Mouse (Mus musculus): Measurements from ENCODE around the gene Gm572.

The Gm572 gene

DNA sequence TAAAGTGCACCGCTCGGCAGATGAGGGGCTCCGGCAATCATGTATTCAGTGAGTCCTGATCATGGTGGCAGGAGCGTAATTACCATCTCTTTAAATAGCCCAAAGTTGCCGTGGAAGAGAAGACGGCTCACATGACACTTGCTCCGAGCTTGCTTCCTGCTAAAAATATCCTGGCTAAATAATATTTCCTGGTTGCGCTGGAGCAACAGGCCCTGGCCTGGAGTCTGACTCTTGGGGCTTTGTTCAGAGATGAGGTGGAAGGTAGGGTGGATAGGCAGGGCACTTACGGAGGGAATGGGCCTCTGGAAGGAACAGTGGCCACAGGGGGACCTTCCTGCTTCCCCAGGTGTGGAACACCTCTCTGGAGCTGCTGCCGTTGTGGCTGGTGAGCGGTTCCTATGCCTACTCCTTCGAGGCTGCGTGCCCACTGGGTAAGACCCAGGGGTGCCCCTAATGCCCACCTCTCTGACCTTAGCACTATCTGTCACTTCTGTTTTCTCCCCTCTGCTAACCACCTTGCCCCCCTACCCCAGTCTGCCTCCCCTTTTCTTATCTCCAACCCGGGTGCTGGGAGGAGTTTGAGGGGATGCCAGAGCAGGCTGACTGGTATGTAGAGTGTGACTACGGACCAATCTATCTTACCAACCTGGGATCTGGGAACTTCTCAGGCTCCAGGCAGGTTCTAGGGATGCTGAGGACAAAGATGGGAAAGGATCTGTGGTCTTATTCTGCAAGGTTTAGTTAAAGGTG, 24.1 kb downstream of the Gm572 start:
- DNase-seq: peak; percentile 96

DNA sequence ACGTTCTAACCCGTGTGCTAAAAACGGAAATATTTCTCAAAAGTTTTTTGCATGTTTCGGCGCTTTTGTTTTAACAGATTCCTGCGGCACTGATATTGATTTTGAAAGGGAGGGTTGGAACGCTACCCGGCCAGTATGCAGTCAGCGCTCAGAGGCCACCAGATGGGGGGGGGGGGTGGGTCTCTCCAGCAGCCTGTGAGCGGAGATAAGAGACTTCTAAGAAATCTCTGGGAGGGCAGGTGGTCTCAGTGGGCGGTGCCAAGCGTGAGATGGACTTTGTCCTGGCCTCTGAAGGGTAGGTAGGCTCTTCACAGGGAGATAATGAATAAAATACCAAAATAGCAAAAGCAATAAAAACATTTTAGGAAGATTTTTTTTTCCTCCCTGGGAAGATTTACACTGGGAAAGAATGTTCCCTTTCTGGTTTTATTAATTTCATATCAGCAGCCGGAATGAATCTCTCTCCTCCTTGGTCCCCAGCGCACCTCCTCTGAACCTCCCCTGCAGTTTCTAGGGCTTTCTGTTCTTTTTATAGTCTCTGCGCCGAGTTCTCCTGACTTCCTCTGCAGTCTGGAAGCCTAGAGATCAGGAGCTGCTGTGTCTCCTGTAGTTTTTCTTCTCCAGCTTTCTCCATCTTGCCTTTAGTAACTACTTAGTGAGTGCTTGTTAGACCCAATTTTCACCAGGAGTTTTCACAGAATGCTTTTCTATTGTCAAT, 28.3 kb downstream of the Gm572 start:
- DNase-seq: no peak

DNA sequence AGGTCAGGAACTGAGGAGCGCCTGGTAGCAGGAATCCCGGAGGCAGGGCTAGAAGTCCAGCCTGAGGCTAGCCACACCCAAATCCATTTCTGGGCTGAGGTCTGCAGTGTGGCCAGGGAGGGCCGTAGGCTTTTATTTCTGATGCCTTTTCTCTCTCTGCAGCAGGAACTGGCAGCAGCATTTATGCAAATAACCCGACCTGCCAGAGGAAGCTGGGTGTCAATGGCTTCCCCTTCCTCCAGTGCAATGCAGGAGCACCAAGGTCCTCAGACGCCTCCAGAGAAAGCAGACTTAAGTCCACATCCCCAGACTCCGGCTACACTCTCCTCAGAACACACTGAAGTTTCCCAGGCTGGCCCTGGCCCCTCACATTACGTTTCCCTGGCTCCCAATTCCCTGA, 31.9 kb downstream of the Gm572 start:
- DNase-seq: no peak

DNA sequence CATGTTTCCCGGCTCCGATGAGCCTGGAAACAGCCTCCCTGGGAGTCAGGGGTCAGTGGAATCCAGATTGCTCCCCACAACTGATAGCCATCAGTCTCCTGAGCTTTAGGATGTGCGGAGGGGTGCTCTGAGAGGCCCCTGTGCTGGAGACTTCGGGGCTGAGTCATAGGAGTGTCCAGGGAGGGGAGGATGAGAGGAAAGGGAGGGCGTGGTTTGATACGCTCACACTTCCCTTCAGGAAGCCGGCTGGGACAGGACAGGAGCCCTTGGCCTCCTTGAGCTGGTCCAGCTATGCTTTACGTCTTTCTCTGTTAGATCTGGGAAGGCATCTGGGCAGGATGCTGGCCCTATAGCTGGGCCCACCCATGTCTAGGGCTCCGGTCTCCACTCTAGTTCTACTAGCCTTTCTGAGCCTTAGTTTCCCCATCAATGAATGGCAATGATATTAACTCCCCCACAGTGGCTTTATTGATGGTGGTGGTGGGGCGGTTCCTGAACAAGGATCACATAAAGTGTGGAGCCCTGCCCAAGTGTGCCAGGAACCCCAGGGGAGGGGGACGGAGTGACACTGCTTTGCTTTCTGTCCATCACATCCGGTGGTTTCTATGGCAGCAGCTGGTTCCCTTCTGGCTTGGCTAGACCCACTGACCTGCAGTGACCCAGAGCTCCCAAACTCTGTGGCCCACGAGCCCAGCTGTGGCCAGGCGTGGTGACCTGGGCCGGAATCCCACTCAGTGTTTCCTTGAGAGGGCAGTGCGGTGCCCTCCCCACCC, 33.3 kb downstream of the Gm572 start:
- DNase-seq: peak; percentile 98

DNA sequence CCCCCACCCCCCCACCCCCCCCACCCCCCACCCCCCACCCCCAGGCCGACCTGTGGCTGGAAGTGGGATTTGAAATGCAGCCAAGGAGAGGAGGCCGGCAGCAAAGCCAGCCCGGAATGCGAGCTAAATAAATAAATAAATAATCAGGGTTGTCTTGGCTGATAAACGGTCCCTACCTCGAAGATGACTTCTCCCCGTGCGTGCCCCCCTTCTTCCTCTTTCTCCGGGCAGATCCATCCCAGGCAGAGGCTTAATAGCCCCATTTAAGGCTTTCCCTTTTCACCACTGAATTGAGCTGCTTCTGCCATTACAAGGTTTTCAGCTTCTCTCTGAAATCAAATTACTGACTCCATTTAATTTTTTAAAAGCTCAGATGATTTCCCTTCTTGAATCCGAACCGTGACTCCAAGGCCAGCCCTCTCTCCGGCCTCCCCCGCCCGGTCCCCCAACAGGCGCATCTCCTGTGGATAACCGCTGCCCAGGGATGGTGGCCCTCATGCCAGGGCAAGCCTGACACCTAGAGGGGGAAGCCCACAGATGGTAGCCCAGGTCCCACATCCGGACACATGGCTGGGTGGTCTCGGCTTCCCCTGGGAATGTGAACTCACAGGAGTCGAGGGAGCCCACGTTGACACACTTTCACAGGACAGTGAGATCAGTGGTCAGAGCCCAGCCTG, 34.0 kb downstream of the Gm572 start:
- DNase-seq: peak; percentile 91

DNA sequence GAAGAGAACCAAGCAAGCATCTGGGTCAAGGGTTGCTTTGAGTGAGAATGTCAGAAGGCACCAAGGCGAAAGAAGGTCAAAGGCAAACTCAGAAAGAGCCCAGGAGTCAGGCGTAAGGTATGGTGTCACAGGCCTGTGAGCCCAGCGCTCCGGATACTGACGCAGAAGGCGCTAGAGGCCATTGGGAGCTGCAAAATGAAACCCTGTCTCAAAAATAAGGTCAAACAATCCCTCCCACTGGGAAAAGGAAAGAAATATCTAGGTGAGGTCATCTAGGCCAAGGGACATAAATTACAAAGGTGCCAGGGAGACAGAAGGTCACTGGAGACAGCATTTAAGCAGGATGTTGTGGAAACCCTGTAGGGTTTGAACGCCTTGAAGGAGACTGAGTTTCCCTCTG, 35.0 kb downstream of the Gm572 start:
- DNase-seq: no peak

DNA sequence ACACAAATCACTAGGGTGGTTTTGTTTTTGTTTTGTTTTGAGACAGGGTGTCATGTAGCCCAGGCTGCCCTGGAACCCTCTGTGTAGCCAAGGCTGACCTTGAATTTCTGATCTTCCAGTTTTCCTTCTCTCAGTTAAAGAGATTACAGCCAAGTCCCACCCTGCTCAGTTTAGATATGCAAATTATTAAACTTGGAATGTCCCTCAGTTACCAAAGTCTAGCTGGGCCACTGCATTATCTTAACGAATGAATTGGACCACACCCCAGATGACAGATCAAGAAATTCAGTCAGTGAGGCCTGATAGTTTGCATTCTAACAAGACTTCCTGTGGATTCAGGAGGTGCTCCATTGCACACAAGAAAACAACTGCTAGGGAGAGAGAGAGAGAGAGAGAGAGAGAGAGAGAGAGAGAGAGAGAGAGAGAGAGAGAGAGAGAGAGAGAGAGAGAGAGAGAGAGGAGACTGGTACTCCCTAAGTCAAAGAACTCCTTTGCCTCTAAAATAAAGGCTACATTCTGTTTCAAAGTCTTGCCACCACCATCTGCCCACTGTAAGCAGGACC, 37.5 kb downstream of the Gm572 start:
- DNase-seq: no peak

DNA sequence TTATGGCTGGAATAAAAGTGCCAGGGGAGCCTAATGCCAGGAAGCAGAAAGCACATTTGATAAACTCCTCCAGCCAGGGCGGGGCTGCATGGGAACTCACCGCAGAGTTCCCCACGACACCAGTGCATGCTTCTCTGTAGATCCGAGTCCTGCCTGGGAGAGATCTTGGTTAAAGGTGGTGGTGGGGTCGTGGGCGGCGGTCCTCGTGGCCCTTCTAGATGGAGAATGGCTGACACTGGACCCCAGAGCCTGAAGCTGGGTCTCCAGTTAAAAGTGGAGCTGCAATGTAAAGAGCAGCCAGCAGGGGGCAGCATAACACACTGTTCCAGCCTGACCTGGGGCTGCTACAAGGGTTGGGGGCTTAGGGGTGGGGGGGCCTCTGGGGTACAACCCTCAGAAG, 38.3 kb downstream of the Gm572 start:
- DNase-seq: peak; percentile 94

DNA sequence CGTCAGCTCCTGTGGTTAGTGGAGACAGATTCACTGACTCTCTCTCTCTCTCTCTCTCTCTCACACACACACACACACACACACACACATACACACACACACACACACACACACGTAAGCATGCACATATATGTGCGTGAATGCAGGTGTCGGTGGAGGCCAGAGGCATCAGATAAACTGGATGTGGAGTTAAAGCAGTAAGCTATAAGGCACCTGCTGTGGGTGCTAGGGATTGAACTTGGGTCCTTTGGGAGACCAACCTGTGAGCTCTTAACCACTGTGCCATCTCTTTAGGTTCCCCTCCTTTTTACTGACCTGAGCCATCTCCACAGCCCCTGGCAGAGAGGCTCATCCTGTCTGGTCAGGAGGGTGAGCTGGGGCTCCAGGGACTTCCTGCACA, 39.8 kb downstream of the Gm572 start:
- no peak for DNase-seq

DNA sequence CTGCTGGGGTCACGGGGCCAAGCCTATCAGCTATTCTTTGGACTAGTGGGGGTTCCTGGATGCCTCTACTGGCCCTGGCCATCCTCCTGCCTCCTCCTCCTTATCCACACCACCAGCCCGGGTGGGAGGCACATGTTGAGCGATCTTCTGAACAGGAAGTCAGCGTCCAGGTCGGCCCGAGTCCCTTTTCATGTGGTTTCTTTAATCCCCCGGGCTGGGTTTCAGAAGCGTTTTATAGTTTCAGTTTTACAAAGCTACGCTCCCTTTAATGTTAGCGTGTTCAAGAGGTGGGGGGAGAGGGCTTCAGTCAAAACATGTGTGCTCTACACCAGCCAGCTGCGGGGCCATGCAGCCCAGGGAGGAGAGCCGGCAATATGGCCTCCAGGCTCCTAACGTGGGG, 40.4 kb downstream of the Gm572 start:
- DNase-seq: no peak

DNA sequence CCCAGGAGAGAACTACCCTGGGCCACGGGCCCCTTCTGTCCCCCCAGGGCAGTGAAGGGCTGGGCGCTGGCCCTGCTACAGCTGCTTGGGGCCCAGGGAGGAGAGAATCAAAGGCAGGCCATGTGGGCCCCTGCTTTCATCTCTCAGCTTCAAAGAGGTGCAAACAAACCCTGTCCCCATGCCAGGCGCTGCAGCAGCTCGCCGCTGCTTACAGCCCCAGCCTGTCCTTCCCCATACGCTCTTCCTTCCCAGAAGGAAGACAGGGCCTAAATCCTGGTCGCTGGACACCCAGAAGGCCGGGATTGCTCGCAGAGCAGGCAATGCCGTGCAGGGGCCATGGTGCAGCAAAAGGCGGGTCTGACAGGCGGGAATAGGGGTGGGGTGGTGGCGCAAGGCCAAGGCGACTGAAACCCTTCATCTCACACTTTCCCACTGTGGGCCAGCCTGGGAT, 43.4 kb downstream of the Gm572 start:
- DNase-seq: no peak

DNA sequence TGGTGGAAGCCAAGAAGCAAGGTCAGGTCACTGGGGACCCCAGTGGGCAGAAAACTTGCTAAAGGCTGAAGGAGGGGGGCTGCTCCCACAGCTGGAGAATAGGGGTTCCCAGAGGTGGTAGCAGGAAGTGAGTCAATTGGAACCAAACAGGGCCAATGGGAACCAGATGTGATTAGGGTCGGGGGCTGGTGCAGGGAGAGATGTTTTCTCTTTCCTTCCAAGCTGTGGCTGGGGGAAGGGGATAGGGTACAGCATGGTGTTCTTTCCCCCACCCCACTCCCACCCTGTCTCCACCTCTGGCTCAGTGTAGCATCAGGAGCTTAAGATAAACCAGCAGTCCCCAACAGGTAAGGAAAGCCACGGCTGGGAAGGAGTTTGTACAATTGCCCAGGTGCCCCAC, 45.0 kb downstream of the Gm572 start:
- no peak for DNase-seq

DNA sequence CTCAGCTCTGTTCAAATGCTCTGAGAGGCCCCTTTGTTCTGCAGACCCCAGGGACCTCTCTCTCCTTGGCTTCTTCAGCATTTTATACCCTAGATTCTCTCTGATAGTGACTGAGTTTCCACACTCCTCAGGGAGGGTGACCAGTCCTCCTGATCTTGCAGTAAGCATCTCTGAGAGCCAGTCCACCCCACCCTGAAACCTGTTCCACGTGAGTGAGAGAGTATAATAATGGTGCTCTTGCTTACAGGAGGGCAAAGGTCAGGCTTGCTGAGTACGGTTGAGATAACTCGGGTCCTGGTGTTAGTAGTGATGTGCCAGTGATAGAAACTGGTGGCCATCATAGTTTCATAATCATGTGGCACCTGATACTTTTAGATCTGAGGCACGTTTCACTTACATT, 48.1 kb downstream of the Gm572 start:
- no peak for DNase-seq

DNA sequence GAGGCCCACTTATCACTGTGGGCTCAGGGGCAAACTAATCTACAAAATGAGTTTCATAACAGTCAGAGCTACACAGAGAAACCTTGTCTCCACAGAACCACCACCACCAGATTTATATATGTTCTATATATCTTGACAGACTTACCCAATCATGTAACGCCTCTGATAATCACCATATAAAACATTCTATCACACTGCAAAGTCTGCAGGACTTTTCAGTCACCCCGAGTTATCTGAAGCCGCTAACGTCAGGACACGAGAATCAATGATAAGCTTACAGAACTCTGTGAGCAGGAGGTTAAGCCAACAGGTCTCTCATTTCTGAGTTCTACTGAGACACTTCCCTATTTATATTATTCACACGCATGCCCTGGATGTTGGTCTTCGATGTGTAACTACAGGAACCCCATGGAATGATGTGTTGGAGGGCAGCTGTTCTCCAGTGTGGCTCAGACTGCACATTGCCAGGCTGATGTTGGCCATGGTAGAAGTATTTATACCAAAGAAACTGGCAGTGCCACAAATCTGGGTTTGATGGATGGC, 50.4 kb downstream of the Gm572 start:
- DNase-seq: no peak

DNA sequence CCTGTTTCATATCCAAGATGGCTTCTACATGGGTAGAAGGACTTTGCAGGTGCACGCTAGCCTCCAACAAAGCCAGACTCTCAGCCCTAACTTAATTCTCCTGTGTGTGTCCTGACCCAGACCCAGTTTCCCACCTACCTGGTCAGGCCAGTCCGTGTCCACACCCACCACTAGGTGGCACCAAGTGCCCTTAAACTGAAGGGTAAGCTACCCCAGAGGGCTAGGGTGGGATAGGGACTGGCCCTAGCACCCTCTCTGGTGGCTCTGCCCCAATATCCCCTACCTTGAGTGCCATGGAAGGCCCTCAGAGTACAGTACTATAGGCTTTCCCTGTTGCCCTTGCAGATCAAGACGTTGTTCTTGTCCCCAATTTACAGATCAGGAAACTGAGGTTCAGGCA, 61.6 kb downstream of the Gm572 start:
- DNase-seq: peak; percentile 88

DNA sequence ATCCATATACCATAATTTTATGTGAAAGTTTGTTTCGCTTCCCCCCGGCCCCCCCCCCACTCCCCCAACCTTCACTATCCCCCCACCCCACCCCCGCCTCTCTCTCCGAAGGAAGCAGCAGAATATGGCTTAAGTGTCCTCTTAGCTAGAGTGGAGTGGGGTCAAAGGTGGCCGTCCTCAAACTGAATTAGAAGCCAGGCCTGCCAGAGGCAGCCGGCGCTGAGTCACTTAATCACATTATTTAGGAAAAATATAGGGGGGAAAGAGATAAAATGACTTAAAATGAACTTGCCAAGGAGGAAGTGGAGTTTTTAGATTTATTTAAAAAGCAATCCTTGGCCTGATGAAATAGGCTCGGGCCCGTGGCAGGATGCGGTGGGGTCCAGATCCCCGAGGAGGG, 65.7 kb downstream of the Gm572 start:
- no peak for DNase-seq

DNA sequence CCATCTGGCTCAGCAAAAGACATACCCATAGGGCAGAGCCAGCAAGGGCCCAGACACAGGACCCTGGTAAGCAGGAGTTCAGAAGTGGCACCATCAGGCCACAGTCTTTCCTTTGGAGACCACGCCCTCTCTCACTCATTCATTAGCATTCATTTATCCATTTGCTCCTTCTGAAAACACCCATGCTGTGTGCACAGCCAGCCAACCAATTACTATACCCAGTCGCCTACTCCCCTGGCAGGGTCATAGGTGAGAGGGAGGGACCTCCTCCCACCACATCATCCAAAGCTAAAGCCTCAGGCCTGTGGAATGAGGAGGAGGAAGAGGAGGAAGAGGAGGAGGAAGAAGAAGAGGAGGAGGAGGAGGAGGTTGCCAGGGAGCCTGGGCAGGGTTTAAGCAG, 67.3 kb downstream of the Gm572 start:
- DNase-seq: no peak

DNA sequence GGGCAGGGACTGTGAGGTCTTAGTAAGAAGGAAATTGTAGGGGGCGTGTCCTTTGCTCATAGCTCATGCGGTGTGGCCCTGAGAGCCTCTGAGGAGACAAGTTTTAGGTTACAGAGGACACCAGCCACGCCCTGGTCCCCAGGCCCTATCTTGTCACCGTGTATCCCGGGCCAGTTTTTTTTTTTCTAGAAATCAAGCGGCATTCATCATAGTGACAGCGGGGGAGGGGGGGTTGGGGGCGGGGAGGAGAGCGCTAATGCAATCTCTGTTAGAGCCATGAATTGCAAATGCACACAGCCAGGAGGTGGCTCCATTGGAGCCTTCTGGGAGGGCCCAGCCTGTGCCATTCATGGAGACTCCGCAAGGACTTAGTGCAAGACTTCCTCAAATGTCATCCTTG, 68.2 kb downstream of the Gm572 start:
- DNase-seq: no peak

DNA sequence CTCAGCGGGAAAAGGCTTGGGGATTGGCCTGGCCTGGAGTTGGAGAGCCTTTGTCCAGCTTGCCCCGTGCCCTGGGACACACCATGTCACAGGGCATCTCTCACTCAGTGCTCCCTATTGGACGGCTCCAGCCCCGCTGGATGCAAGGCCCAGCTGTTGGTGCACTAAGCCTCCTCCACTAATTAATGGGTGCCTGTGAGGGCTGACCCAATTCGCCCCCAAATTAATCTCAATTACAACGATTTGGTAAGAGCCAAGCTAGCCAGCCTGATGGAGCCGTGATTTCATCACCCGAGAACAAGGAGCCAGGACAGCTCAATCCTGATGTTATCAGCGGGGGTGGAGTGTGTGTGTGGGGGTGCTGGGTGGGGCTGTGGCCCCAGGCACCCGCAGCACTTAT, 69.5 kb downstream of the Gm572 start:
- no peak for DNase-seq

DNA sequence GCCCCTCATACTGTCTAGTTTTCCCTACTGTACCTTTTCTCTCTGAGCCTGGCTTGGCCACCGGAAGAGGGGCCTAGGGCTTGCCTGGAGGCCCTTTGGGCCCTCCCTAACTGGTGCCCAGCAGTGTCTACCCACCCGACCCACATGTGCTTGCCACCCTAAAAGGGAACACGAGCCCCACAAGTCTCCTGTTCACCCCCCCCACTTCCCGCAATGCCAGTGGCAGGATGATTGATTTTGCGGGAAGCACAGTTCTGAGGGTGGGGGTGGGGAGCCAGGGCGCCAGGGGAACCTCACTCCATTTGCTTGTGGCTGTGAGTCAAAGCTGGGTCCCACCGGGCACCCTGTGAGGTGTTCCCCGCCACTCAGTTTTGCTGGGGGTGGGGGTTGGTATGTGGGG, 70.9 kb downstream of the Gm572 start:
- no peak for DNase-seq

DNA sequence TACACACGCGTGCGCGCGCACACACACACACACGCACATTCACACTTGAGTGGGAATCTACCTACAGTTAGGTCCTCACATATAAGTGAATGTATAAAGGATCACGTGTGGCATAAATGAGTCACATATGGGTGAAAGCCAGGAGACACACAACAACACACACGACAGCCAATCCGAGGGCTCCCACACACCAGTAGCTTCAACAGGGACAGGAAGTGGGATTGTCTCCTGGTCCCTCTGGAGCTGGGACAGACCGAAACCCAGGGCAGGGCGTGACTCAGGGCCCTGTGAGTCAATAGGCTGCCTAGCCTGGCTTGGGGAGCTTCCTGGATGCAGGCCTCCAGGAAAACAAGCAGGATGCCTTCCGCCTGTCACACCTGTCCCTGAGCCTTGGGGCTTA, 71.6 kb downstream of the Gm572 start:
- DNase-seq: no peak

DNA sequence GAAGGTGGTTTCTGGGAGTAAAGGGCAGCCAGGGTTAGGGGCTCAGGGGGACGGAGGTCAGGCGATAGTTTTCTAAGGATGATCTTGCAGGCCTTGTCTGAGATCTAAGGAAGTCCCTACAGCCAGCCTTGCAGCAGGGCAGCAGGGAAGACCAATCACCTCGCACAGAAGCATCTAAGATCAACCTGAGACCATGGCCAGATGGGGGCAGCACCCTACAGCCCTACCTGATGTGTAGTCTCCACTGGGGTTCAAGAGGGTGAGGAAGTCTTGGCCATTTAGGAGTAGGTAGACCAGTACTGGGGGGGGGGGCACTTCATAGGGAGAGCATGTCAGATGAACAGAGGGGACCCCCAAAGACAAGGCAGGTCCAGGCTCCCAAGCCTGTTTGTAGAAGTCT, 72.3 kb downstream of the Gm572 start:
- DNase-seq: no peak

All from heart, adult 11 months (tissue).